Mouse (Mus musculus) stomach, embryonic 15.5 days (tissue): ENCODE data around the gene Whrn. TPM values are rescaled to one million over a fixed set of nuclear protein-coding genes. Genes with fewer than 3 reads are reported as not detected.

ENCODE experiments used
- ATAC-seq: fragments of 200-750 bp; cut with Nextera tagmentation; 2 replicates; pipeline ENCODE4 v1.8.0; 2017; ENCODE audit warnings: low read depth, moderate number of reproducible peaks, moderate TSS enrichment; ENCODE audit not compliant: insufficient read depth, low FRiP score
- H3K27ac ChIP-seq: fragments of 300-500 bp; sonication (generic); 2 replicates; pipeline ENCODE4 v1.5.1; 2015; ENCODE audit warnings: mild to moderate bottlenecking, inconsistent platforms
- H3K27me3 ChIP-seq: fragments of 300-500 bp; sonication (generic); replicated peaks from 2 replicates; pipeline ENCODE4 v1.6.1; 2015; ENCODE audit warnings: inconsistent platforms
- H3K36me3 ChIP-seq: fragments of 300-500 bp; sonication (generic); 2 replicates; pipeline ENCODE4 v1.6.1; 2015; ENCODE audit warnings: inconsistent platforms
- H3K4me1 ChIP-seq: fragments of 300-500 bp; sonication (generic); 2 replicates; pipeline ENCODE4 v1.6.1; 2015; ENCODE audit warnings: inconsistent platforms
- H3K4me2 ChIP-seq: fragments of 300-500 bp; sonication (generic); 2 replicates; pipeline ENCODE4 v1.6.1; 2015; ENCODE audit warnings: mild to moderate bottlenecking, inconsistent platforms
- H3K4me3 ChIP-seq: fragments of 300-500 bp; sonication (generic); replicated peaks from 2 replicates; pipeline ENCODE4 v1.5.1; 2015; ENCODE audit warnings: inconsistent platforms
- H3K9ac ChIP-seq: fragments of 300-500 bp; sonication (generic); 2 replicates; pipeline ENCODE4 v1.6.1; 2015; ENCODE audit warnings: inconsistent platforms
- H3K9me3 ChIP-seq: fragments of 300-500 bp; sonication (generic); 2 replicates; pipeline ENCODE4 v1.6.1; 2016; ENCODE audit warnings: inconsistent platforms
- WGBS: fragments of 180-500 bp; shearing (Covaris S2); methylation state at CpG from one replicate; pipeline ENCODE4 v1.1.7; 2015; 5-methylcytosine and 5-hydroxymethylcytosine counted together
- polyA plus RNA-seq: library from polyadenylated mRNA; unstranded; fragments of >200 nt; fragmentation: Nextera tagmentation; extraction: Ambion mirVana; gene quantifications from 2 replicates; pipeline ENCODE4 v1.2.1, GENCODE M21; 2015

Whrn gene
- polyA plus RNA-seq, 1 experiment from 2014 or later = 4.1 TPM

GRCm38 (mm10) chr4:63368577-63368976, 127.2 kb downstream of the Whrn start:
- no peak overlapping the region for H3K27ac ChIP-seq
- H3K4me2 ChIP-seq = no peak overlapping the region
- no peaks in the 10 kb centered on the region for H3K4me1 ChIP-seq
- no peak for ATAC-seq
- WGBS = 15% methylated on average over 4 of the region's 4 CpGs
- no peaks in the 10 kb centered on the region for H3K9me3 ChIP-seq
- H3K9ac ChIP-seq = no peak overlapping the region
- peaks cover 16% of the 10 kb centered on the region for H3K36me3 ChIP-seq
- no peaks in the 10 kb centered on the region for H3K27me3 ChIP-seq
- H3K4me3 ChIP-seq = no peak overlapping the region

Other genes starting within 250 kb of the Whrn start
- gene Orm1, start 151.4 kb downstream of the Whrn start, polyA plus RNA-seq = 0.18 TPM in 1 of 2 replicates, not detected in the other
- not detected in 2 replicates for gene Orm3, start 139.8 kb downstream of the Whrn start, polyA plus RNA-seq
- not detected in 2 replicates for gene Orm2, start 133.5 kb downstream of the Whrn start, polyA plus RNA-seq
- 6.7 and 7.0 TPM in 2 replicates for gene Akna, start 92.6 kb downstream of the Whrn start, polyA plus RNA-seq
- gene Atp6v1g1, start 48.8 kb upstream of the Whrn start, polyA plus RNA-seq = 248 and 268 TPM in 2 replicates
- gene Tmem268, start 62.8 kb upstream of the Whrn start, polyA plus RNA-seq = 8.2 and 8.3 TPM in 2 replicates
- gene Gm11213, start 109.3 kb upstream of the Whrn start, polyA plus RNA-seq = not detected in 2 replicates
- not detected in 2 replicates for gene Tex48, start 126.4 kb upstream of the Whrn start, polyA plus RNA-seq
- gene Gm11214, start 167.4 kb upstream of the Whrn start, polyA plus RNA-seq = not detected in 2 replicates
- gene Tnfsf15, start 249.1 kb upstream of the Whrn start, polyA plus RNA-seq = 0.05 and 0.10 TPM in 2 replicates